Mouse (Mus musculus): ENCODE results near the gene Grik1.
A peak's percentile ranks its signal among the peaks of the same experiment; 100 is the strongest.

Grik1 gene

GRCm38 (mm10) chr16:87961419-87961818 lies 328.6 kb downstream of the Grik1 start:
- no peak for DNase-seq (ENCODE audit: low read depth, low spot score)

- no peak for DNase-seq (ENCODE audit: low read depth, low spot score)
Observed at GRCm38 (mm10) chr16:87957449-87957848, 332.6 kb downstream of the Grik1 start.

GRCm38 (mm10) chr16:87956178-87956577 lies 333.9 kb downstream of the Grik1 start:
- DNase-seq (ENCODE audit: low read depth, low spot score): no peak

- no peak for DNase-seq (ENCODE audit: low read depth, low spot score)
Observed at GRCm38 (mm10) chr16:87954715-87955441, 335.2 kb downstream of the Grik1 start.

GRCm38 (mm10) chr16:87953176-87953575 lies 336.9 kb downstream of the Grik1 start:
- DNase-seq (ENCODE audit: low read depth, low spot score): no peak

- DNase-seq (ENCODE audit: low read depth, low spot score): no peak
Observed at GRCm38 (mm10) chr16:87949881-87950280, 340.2 kb downstream of the Grik1 start.

- DNase-seq (ENCODE audit: low read depth, low spot score): no peak
Observed at GRCm38 (mm10) chr16:87948122-87948521, 341.9 kb downstream of the Grik1 start.

- DNase-seq (ENCODE audit: low read depth, low spot score): no peak
Observed at GRCm38 (mm10) chr16:87944318-87944717, 345.7 kb downstream of the Grik1 start.

GRCm38 (mm10) chr16:87942103-87942865 lies 347.8 kb downstream of the Grik1 start:
- no peak for DNase-seq (ENCODE audit: low read depth, low spot score)

- DNase-seq (ENCODE audit: low read depth, low spot score): no peak
Observed at GRCm38 (mm10) chr16:87934685-87935084, 355.4 kb downstream of the Grik1 start.

GRCm38 (mm10) chr16:87931358-87931757 lies 358.7 kb downstream of the Grik1 start:
- DNase-seq (ENCODE audit: low read depth, low spot score): no peak

- no peak for DNase-seq (ENCODE audit: low read depth, low spot score)
Observed at GRCm38 (mm10) chr16:87930519-87930918, 359.5 kb downstream of the Grik1 start.

GRCm38 (mm10) chr16:87928671-87929070 lies 361.4 kb downstream of the Grik1 start:
- no peak for DNase-seq (ENCODE audit: low read depth, low spot score)

- DNase-seq (ENCODE audit: low read depth, low spot score): no peak
Observed at GRCm38 (mm10) chr16:87917897-87918296, 372.2 kb downstream of the Grik1 start.

- peak; percentile 36 for DNase-seq (ENCODE audit: low read depth, low spot score)
Observed at GRCm38 (mm10) chr16:87917157-87917546, 372.9 kb downstream of the Grik1 start.

GRCm38 (mm10) chr16:87916209-87917156 lies 373.6 kb downstream of the Grik1 start:
- peak; percentile 42 for DNase-seq (ENCODE audit: low read depth, low spot score)

GRCm38 (mm10) chr16:87915156-87915555 lies 374.9 kb downstream of the Grik1 start:
- no peak for DNase-seq (ENCODE audit: low read depth, low spot score)

GRCm38 (mm10) chr16:87913781-87914180 lies 376.3 kb downstream of the Grik1 start:
- DNase-seq (ENCODE audit: low read depth, low spot score): no peak

- no peak for DNase-seq (ENCODE audit: low read depth, low spot score)
Observed at GRCm38 (mm10) chr16:87911201-87911600, 378.9 kb downstream of the Grik1 start.

- no peak for DNase-seq (ENCODE audit: low read depth, low spot score)
Observed at GRCm38 (mm10) chr16:87902049-87902448, 388.0 kb downstream of the Grik1 start.

- DNase-seq (ENCODE audit: low read depth, low spot score): no peak
Observed at GRCm38 (mm10) chr16:87901189-87901588, 388.9 kb downstream of the Grik1 start.

- DNase-seq (ENCODE audit: low read depth, low spot score): no peak
Observed at GRCm38 (mm10) chr16:87875927-87876326, 414.1 kb downstream of the Grik1 start.

All from embryo, embryonic 11.5 days (tissue).